Mouse (Mus musculus): ENCODE measurements around the gene Slc9a9. TPM values are rescaled to one million over a fixed set of nuclear protein-coding genes. Genes with fewer than 3 reads are reported as not detected.

The Slc9a9 gene
- polyA plus RNA-seq, 2 experiments: 1.1 to 1.3 TPM

DNA sequence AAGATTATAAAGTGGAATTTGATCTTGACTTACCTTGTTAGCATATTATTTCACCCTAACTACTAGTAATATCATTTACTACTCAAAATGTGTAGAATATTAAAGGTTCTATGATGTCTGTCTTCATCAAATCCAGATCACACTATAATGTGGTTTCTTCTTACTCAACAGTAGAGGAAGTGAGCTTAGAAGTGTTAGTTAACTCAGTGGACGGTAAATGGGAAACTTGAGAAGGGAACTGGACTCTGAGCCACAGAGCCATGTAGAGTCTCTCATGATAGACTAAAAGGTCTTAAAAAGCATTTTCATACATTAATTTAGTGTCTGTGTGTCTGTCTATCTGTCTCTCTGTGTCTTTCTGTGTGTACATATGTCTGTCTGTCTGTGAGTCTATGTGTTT, 64.6 kb downstream of the Slc9a9 start:
- H3K9me3 ChIP-seq (ENCODE audit: control insufficient read depth, low read length): no peaks in the 10 kb centered on the region
- H3K27me3 ChIP-seq (ENCODE audit: control insufficient read depth, insufficient read depth, low read length): no peaks in the 10 kb centered on the region
- DNase-seq (ENCODE audit: low read depth in 3 of 3, low spot score in 3 of 3) (no peak), ATAC-seq (ENCODE audit: insufficient read depth) (no peak)
- no peak for TF ChIP-seq EP300 (IDR thresholded peaks at IDR 0.05; ENCODE audit: low read depth)
- no peak overlapping the region for H3K9ac ChIP-seq (replicated peaks)
- WGBS (ENCODE audit: insufficient replicate concordance): 47% methylated on average over 1 of the region's 1 CpGs
- no peak overlapping the region for H3K4me2 ChIP-seq (ENCODE audit: low read depth)
- no peak overlapping the region for H3K27ac ChIP-seq
- no peak overlapping the region for H3K4me3 ChIP-seq (ENCODE audit: insufficient read depth in 1 of 2, low read depth in 2 of 2, low read length in 2 of 2)
- H3K36me3 ChIP-seq (replicated peaks; ENCODE audit: control insufficient read depth, insufficient read depth, low read depth): no peaks in the 10 kb centered on the region
- no peaks in the 10 kb centered on the region for H3K4me1 ChIP-seq (replicated peaks; ENCODE audit: control insufficient read depth in 2 of 2, insufficient read depth in 2 of 2, low read length in 1 of 2)

DNA sequence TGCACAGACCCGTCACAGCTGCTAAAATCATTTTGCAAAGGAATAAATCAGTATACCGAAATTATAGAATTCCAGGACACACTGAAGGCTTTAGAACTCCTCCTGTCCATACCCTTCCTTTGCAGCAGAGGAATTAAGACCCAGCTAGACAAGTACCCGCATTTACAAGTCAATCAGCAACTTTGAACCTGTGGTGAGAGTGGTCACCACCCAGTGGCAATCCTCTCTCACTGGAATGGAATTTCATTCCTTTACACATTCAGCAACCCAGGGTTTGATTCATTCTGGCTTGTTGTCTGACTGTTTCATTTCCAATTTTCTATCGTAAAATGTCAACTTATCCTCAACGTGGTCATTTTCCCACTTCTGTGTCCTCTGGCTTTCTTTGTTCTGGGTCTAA, 67.5 kb downstream of the Slc9a9 start:
- ATAC-seq (ENCODE audit: insufficient read depth) (no peak), DNase-seq (ENCODE audit: low read depth in 3 of 3, low spot score in 3 of 3) (no peak)
- Histone ChIP-seq H3K9ac (replicated peaks) (no peak overlapping the region), H3K27ac (no peak overlapping the region), H3K9me3 (ENCODE audit: control insufficient read depth, low read length) (no peaks in the 10 kb centered on the region), H3K36me3 (replicated peaks; ENCODE audit: control insufficient read depth, insufficient read depth, low read depth) (no peaks in the 10 kb centered on the region), H3K4me1 (replicated peaks; ENCODE audit: control insufficient read depth in 2 of 2, insufficient read depth in 2 of 2, low read length in 1 of 2) (no peaks in the 10 kb centered on the region), H3K27me3 (ENCODE audit: control insufficient read depth, insufficient read depth, low read length) (no peaks in the 10 kb centered on the region), H3K4me3 (ENCODE audit: insufficient read depth in 1 of 2, low read depth in 2 of 2, low read length in 2 of 2) (no peak overlapping the region), H3K4me2 (ENCODE audit: low read depth) (no peak overlapping the region)
- TF ChIP-seq EP300 (IDR thresholded peaks at IDR 0.05; ENCODE audit: low read depth): no peak
- TF ChIP-seq CTCF (IDR thresholded peaks at IDR 0.05; ENCODE audit: low read depth): no peak
- WGBS (ENCODE audit: insufficient replicate concordance): 57% methylated on average over 5 of the region's 5 CpGs

DNA sequence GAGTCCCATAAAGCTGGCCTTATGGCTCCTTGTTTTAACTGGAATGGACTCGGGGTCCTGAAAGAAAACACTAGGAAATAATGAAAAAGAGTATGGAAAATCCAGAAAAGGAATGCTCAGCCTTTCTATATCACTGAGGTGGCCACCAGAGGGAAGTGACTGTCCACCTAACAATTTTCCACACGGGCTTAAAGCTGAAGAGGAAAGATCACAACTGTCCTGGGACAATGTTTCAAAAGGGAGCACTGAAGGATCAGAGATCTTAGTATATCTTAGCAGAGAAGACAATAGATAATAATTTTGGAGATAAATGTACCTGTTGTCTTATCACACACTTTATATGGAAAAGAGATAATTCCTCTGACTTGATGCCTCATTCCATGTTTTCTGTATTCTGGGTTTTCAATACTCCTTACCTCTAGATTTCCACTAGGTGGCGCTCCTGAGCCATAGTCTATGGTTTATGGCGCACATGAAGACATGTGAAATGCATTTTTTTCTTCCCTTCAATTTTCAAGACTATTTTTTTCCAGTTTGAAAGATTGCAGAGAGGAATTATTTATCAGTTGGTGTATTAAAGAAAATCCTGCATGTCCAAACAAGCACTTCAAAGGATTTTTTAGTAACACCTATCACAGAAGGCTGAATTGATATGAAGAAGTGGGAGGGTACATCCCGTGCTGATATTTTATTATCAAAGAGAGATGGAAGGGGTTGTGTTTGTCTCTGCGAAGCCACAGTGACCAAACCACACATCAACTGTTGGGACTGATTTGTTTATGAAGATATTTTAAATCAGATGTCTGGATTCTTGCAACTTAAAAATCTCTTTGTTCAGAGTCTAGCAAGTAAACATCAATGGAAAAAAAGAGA, 69.1 kb downstream of the Slc9a9 start:
- peak; percentile 19 to 37 (median 24) for DNase-seq (ENCODE audit: low read depth in 3 of 3, low spot score in 3 of 3)
- 31% methylated on average over 6 of the region's 6 CpGs for WGBS (ENCODE audit: insufficient replicate concordance)
- Histone ChIP-seq H3K4me1 (replicated peaks; ENCODE audit: control insufficient read depth in 2 of 2, insufficient read depth in 2 of 2, low read length in 1 of 2) (no peaks in the 10 kb centered on the region), H3K36me3 (replicated peaks; ENCODE audit: control insufficient read depth, insufficient read depth, low read depth) (no peaks in the 10 kb centered on the region), H3K27me3 (ENCODE audit: control insufficient read depth, insufficient read depth, low read length) (no peaks in the 10 kb centered on the region), H3K4me3 (ENCODE audit: insufficient read depth in 1 of 2, low read depth in 2 of 2, low read length in 2 of 2) (no peak overlapping the region), H3K9me3 (ENCODE audit: control insufficient read depth, low read length) (no peaks in the 10 kb centered on the region), H3K9ac (replicated peaks) (no peak overlapping the region), H3K4me2 (ENCODE audit: low read depth) (no peak overlapping the region), H3K27ac (no peak overlapping the region)
- ATAC-seq (ENCODE audit: insufficient read depth): no peak
- TF ChIP-seq EP300 (IDR thresholded peaks at IDR 0.05; ENCODE audit: low read depth): no peak
- peak; percentile 71 for TF ChIP-seq CTCF (IDR thresholded peaks at IDR 0.05; ENCODE audit: low read depth)

DNA sequence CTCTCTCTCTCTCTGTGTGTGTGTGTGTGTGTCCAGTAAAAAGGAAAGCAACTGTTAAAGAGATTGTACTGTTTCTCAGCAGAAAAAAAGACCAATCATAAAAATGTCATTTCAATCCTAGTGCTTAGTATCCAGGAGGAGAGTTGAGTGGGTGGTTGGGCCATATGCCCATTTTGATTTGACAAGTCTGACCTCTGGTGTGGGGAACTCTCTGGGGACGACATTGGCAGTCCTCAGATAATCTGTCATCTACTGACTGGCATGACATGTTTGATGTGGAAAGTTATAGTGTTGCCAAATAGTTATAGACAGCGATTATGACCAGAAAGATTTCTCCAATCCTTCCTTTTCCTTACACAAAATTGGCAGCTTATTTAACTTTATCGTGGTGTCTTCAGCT, 71.1 kb downstream of the Slc9a9 start:
- 58% methylated on average over 3 of the region's 3 CpGs for WGBS (ENCODE audit: insufficient replicate concordance)
- DNase-seq (ENCODE audit: low read depth in 3 of 3, low spot score in 3 of 3) (no peak), ATAC-seq (ENCODE audit: insufficient read depth) (no peak)
- Histone ChIP-seq H3K36me3 (replicated peaks; ENCODE audit: control insufficient read depth, insufficient read depth, low read depth) (no peaks in the 10 kb centered on the region), H3K4me3 (ENCODE audit: insufficient read depth in 1 of 2, low read depth in 2 of 2, low read length in 2 of 2) (no peak overlapping the region), H3K9me3 (ENCODE audit: control insufficient read depth, low read length) (no peaks in the 10 kb centered on the region), H3K27ac (no peak overlapping the region), H3K4me1 (replicated peaks; ENCODE audit: control insufficient read depth in 2 of 2, insufficient read depth in 2 of 2, low read length in 1 of 2) (no peaks in the 10 kb centered on the region), H3K4me2 (ENCODE audit: low read depth) (no peak overlapping the region), H3K9ac (replicated peaks) (no peak overlapping the region), H3K27me3 (ENCODE audit: control insufficient read depth, insufficient read depth, low read length) (no peaks in the 10 kb centered on the region)
- TF ChIP-seq CTCF (IDR thresholded peaks at IDR 0.05; ENCODE audit: low read depth): no peak
- TF ChIP-seq EP300 (IDR thresholded peaks at IDR 0.05; ENCODE audit: low read depth): no peak

DNA sequence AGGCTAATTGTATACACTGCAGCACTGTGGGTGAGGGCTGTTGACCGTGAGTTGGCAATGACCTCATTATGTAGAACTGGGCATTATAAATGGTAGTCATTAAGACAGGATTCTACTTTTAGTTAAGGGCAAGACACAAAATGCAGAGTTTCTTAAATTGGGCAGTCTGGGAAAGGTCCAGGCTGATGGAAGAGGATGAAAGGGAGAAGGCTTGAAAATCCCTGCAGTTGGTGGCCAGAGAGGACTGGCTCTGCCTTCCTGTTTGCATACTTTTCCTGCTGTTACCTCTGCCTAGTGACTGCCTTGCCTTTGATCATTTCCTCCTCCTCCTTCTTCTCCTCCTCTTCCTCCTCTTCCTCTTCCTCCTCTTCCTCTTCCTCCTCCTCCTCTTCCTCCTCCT, 73.6 kb downstream of the Slc9a9 start:
- no peak overlapping the region for H3K4me2 ChIP-seq (ENCODE audit: low read depth)
- no peaks in the 10 kb centered on the region for H3K9me3 ChIP-seq (ENCODE audit: control insufficient read depth, low read length)
- H3K4me3 ChIP-seq (ENCODE audit: insufficient read depth in 1 of 2, low read depth in 2 of 2, low read length in 2 of 2): no peak overlapping the region
- WGBS (ENCODE audit: insufficient replicate concordance): 74% methylated on average over 1 of the region's 1 CpGs
- ATAC-seq (ENCODE audit: insufficient read depth) (no peak), DNase-seq (ENCODE audit: low read depth in 3 of 3, low spot score in 3 of 3) (no peak)
- H3K27ac ChIP-seq: no peak overlapping the region
- no peak for TF ChIP-seq EP300 (IDR thresholded peaks at IDR 0.05; ENCODE audit: low read depth)
- TF ChIP-seq CTCF (IDR thresholded peaks at IDR 0.05; ENCODE audit: low read depth): no peak
- H3K9ac ChIP-seq (replicated peaks): no peak overlapping the region
- no peaks in the 10 kb centered on the region for H3K27me3 ChIP-seq (ENCODE audit: control insufficient read depth, insufficient read depth, low read length)
- no peaks in the 10 kb centered on the region for H3K36me3 ChIP-seq (replicated peaks; ENCODE audit: control insufficient read depth, insufficient read depth, low read depth)
- H3K4me1 ChIP-seq (replicated peaks; ENCODE audit: control insufficient read depth in 2 of 2, insufficient read depth in 2 of 2, low read length in 1 of 2): no peaks in the 10 kb centered on the region
